ENCODE assay signal across 10 mouse cellular contexts in genomic region chr9:37247429-37247828, GRCm38 (mm10). TPM values are rescaled to one million over a fixed set of nuclear protein-coding genes. Genes with fewer than 3 reads are reported as not detected.
A peak's percentile ranks its signal among the peaks of the same experiment; 100 is the strongest.
DNase-seq lines count a peak whose midpoint lies in the region; ATAC-seq and TF ChIP-seq lines count a peak whose summit lies in the region.
"Had no signal": no experiment of that assay in that cellular context is flagged by ENCODE, and none has a peak within 500 bp of the region (broad histone marks: within the 10 kb centered on the region; RNA-seq: fewer than 3 reads in every experiment).

No protein-coding gene starts in this region.

- H3K36me3 ChIP-seq in MEL (ENCODE audit: control insufficient read depth in 1 of 2, insufficient read depth in 2 of 2, low read length in 2 of 2): peaks cover 0 to 22% of the 10 kb centered on the region in 2 experiments; a peak in 2 of 4 replicates
- no peaks in the 10 kb centered on the region for H3K36me3 ChIP-seq in liver, embryonic 13.5 days
- no peaks in the 10 kb centered on the region for H3K36me3 ChIP-seq in forebrain, embryonic 11.5 days (ENCODE audit: control insufficient read depth, insufficient read depth, low read length)
- H3K36me3 ChIP-seq in forebrain, embryonic 12.5 days (replicated peaks): no peaks in the 10 kb centered on the region
- H3K36me3 ChIP-seq: hindbrain, embryonic 13.5 days; limb, embryonic 15.5 days had no signal

- H3K27ac ChIP-seq in MEL (ENCODE audit: control insufficient read depth, low read depth, low read length): peak overlapping the region; percentile 55
- H3K27ac ChIP-seq in liver, embryonic 13.5 days: no peak overlapping the region
- H3K27ac ChIP-seq in forebrain, embryonic 11.5 days (ENCODE audit: low read depth, low read length): no peak overlapping the region
- H3K27ac ChIP-seq in forebrain, embryonic 12.5 days: no peak overlapping the region
- H3K27ac ChIP-seq: hindbrain, embryonic 13.5 days; limb, embryonic 15.5 days had no signal

- TF ChIP-seq RAD21 in MEL (IDR thresholded peaks at IDR 0.05; ENCODE audit: low read depth, low read length): no peak

- TF ChIP-seq POLR2A in MEL (IDR thresholded peaks at IDR 0.05; ENCODE audit: control insufficient read depth in 1 of 2, insufficient read depth in 1 of 2, low read depth in 1 of 2, low read length in 2 of 2, poor library complexity in 1 of 2): no peak

- H3K9me3 ChIP-seq in MEL (replicated peaks; ENCODE audit: insufficient read depth, low read length): no peaks in the 10 kb centered on the region
- H3K9me3 ChIP-seq in liver, embryonic 13.5 days (replicated peaks): no peaks in the 10 kb centered on the region
- H3K9me3 ChIP-seq in forebrain, embryonic 11.5 days (ENCODE audit: control insufficient read depth, low read length): no peaks in the 10 kb centered on the region
- H3K9me3 ChIP-seq in forebrain, embryonic 12.5 days: no peaks in the 10 kb centered on the region
- H3K9me3 ChIP-seq: hindbrain, embryonic 13.5 days; limb, embryonic 15.5 days had no signal

- peak; percentile 64 for DNase-seq in kidney, postnatal 10 days
- no peak for DNase-seq in kidney, adult 18-20 months
- peak; percentile 22 for DNase-seq in 416B (ENCODE audit: low read depth)
- peak; percentile 89 for DNase-seq in MEL (ENCODE audit: low read depth, low spot score)
- DNase-seq in liver, embryonic 13.5 days: no peak
- no peak for DNase-seq in forebrain, embryonic 11.5 days (ENCODE audit: low spot score)
- no peak for DNase-seq in embryo, embryonic 9.5 days (ENCODE audit: extremely low spot score)

- H3K9ac ChIP-seq in MEL (ENCODE audit: control insufficient read depth, low read depth, low read length, poor library complexity, severe bottlenecking): peak overlapping the region; percentile 4; the same call in 1 of the 2 replicates
- H3K9ac ChIP-seq in liver, embryonic 13.5 days: no peak overlapping the region
- no peak overlapping the region for H3K9ac ChIP-seq in forebrain, embryonic 11.5 days (ENCODE audit: low read length)
- no peak overlapping the region for H3K9ac ChIP-seq in forebrain, embryonic 12.5 days
- H3K9ac ChIP-seq: hindbrain, embryonic 13.5 days; limb, embryonic 15.5 days had no signal

- peak; percentile 67 to 78 for TF ChIP-seq EP300 in MEL (IDR thresholded peaks at IDR 0.05; ENCODE audit: low read depth in 1 of 2, low read length in 2 of 2)

- H3K4me2 ChIP-seq in liver, embryonic 13.5 days: no peak overlapping the region
- no peak overlapping the region for H3K4me2 ChIP-seq in forebrain, embryonic 11.5 days (ENCODE audit: low read depth, low read length, severe bottlenecking)
- H3K4me2 ChIP-seq in forebrain, embryonic 12.5 days: no peak overlapping the region
- H3K4me2 ChIP-seq: hindbrain, embryonic 13.5 days; limb, embryonic 15.5 days had no signal

- H3K27me3 ChIP-seq in MEL (ENCODE audit: control insufficient read depth in 1 of 2, insufficient read depth in 2 of 2, low read length in 2 of 2): no peaks in the 10 kb centered on the region
- H3K27me3 ChIP-seq in liver, embryonic 13.5 days: no peaks in the 10 kb centered on the region
- H3K27me3 ChIP-seq in forebrain, embryonic 11.5 days (ENCODE audit: control insufficient read depth, insufficient read depth, low read length): no peaks in the 10 kb centered on the region
- H3K27me3 ChIP-seq in forebrain, embryonic 12.5 days: no peaks in the 10 kb centered on the region
- H3K27me3 ChIP-seq: hindbrain, embryonic 13.5 days; limb, embryonic 15.5 days had no signal

- H3K4me3 ChIP-seq in MEL (ENCODE audit: control insufficient read depth in 1 of 2, insufficient read depth in 1 of 2, low read depth in 2 of 2, low read length in 2 of 2): no peak overlapping the region
- H3K4me3 ChIP-seq in liver, embryonic 13.5 days (replicated peaks): no peak overlapping the region
- H3K4me3 ChIP-seq in forebrain, embryonic 11.5 days (ENCODE audit: low read depth, low read length): no peak overlapping the region
- no peak overlapping the region for H3K4me3 ChIP-seq in forebrain, embryonic 12.5 days (replicated peaks)
- H3K4me3 ChIP-seq: hindbrain, embryonic 13.5 days; limb, embryonic 15.5 days had no signal

- H3K79me2 ChIP-seq in MEL (ENCODE audit: control insufficient read depth, insufficient read depth, low read length, poor library complexity): no peaks in the 10 kb centered on the region

- peaks cover 18 to 43% of the 10 kb centered on the region in 2 experiments for H3K4me1 ChIP-seq in MEL (ENCODE audit: control insufficient read depth in 1 of 2, insufficient read depth in 2 of 2, low read length in 2 of 2)
- H3K4me1 ChIP-seq in liver, embryonic 13.5 days (replicated peaks): peaks cover 6% of the 10 kb centered on the region; the same call in 1 of the 2 replicates
- no peaks in the 10 kb centered on the region for H3K4me1 ChIP-seq in forebrain, embryonic 11.5 days (replicated peaks; ENCODE audit: control insufficient read depth, insufficient read depth, low read length)
- peaks cover 6% of the 10 kb centered on the region for H3K4me1 ChIP-seq in forebrain, embryonic 12.5 days

- ATAC-seq in liver, embryonic 13.5 days (ENCODE audit: low read depth): peak; percentile 41; the same call in 1 of the 2 replicates
- no peak for ATAC-seq in forebrain, embryonic 11.5 days (replicated peaks; ENCODE audit: low FRiP score)
- ATAC-seq in forebrain, embryonic 12.5 days (ENCODE audit: low FRiP score): no peak

- no peak for TF ChIP-seq CTCF in MEL (IDR thresholded peaks at IDR 0.05 in 2 of 3, conservative IDR thresholded peaks at IDR 0.05 in 1 of 3; ENCODE audit: control insufficient read depth in 1 of 3, insufficient read depth in 1 of 3, low read depth in 2 of 3, low read length in 3 of 3, poor library complexity in 1 of 3, severe bottlenecking in 1 of 3)

TF ChIP-seq in MEL, 35 proteins besides CTCF, POLR2A, EP300 and RAD21:
- TF ChIP-seq TBP (IDR thresholded peaks at IDR 0.05; ENCODE audit: low read depth, low read length) (peak; percentile 36; the same call in 1 of the 2 replicates), POLR2AphosphoS2 (IDR thresholded peaks at IDR 0.05; ENCODE audit: low read length) (no peak), BHLHE40 (IDR thresholded peaks at IDR 0.05; ENCODE audit: borderline replicate concordance, low read depth, low read length) (peak; percentile 83), USF1 (IDR thresholded peaks at IDR 0.05; ENCODE audit: low read depth, low read length) (peak; percentile 89), ETS1 (IDR thresholded peaks at IDR 0.05; ENCODE audit: low read depth, low read length) (peak; percentile 75; the same call in 1 of the 2 replicates), ELF1 (IDR thresholded peaks at IDR 0.05; ENCODE audit: low read depth, low read length) (peak; percentile 64; the same call in 1 of the 2 replicates), HCFC1 (IDR thresholded peaks at IDR 0.05; ENCODE audit: low read depth, low read length) (peak; percentile 56; the same call in 1 of the 2 replicates), KAT2A (conservative IDR thresholded peaks at IDR 0.05; ENCODE audit: low read depth, low read length) (no peak), NELFE (IDR thresholded peaks at IDR 0.05; ENCODE audit: low read depth, low read length) (0 out of 2 replicates have a peak, but pooled peaks have one; percentile 34), MAX (IDR thresholded peaks at IDR 0.05; ENCODE audit: low read length) (peak; percentile 83), GABPA (IDR thresholded peaks at IDR 0.05; ENCODE audit: low read depth, low read length) (no peak), MYC (IDR thresholded peaks at IDR 0.05; ENCODE audit: low read depth, low read length) (peak; percentile 93), ZMIZ1 (IDR thresholded peaks at IDR 0.05; ENCODE audit: low read depth, low read length) (no peak), CHD2 (IDR thresholded peaks at IDR 0.05; ENCODE audit: low read length) (peak; percentile 81), SIN3A (IDR thresholded peaks at IDR 0.05; ENCODE audit: low read length) (peak; percentile 74), TAL1 (IDR thresholded peaks at IDR 0.05; ENCODE audit: low read length) (no peak), USF2 (IDR thresholded peaks at IDR 0.05; ENCODE audit: borderline replicate concordance in 1 of 2, insufficient read depth in 1 of 2, low read depth in 1 of 2, low read length in 2 of 2) (peak in 1 of 2 experiments; percentile 41; a peak in 1 of 4 replicates), MXI1 (IDR thresholded peaks at IDR 0.05; ENCODE audit: low read depth, low read length) (peak; percentile 83), RCOR1 (IDR thresholded peaks at IDR 0.05; ENCODE audit: low read depth, low read length) (peak; percentile 59)

RNA-seq across cellular contexts. Expression of gene Slc37a2, which starts 8.1 kb away (rescaled TPM):
- 0.75 and 1.1 TPM in 2 replicates for total RNA-seq in MEL (2012; rRNA removed)
- polyA plus RNA-seq in MEL (2012; ENCODE audit: insufficient read depth in 1 of 2, insufficient read length in 2 of 2, low read depth in 1 of 2, low replicate concordance in 2 of 2, missing spikeins in 1 of 2): 1 to 10 TPM in 1 of 2 experiments, not detected in 1; 1.4 TPM
- polyA plus RNA-seq in liver, embryonic 13.5 days (2015; fragmentation: Nextera tagmentation; extraction: Ambion mirVana): 1.5 and 1.7 TPM in 2 replicates
- 1.4 and 2.2 TPM in 2 replicates for polyA plus RNA-seq in forebrain, embryonic 11.5 days (2014; fragmentation: Nextera tagmentation; extraction: Ambion mirVana)
- polyA plus RNA-seq in forebrain, embryonic 12.5 days (2016; fragmentation: Nextera tagmentation; extraction: Ambion mirVana): 1.1 TPM in 2 replicates

RNA-seq across cellular contexts. Expression of gene Tmem218, which starts 39.4 kb away (rescaled TPM):
- 2.7 and 3.4 TPM in 2 replicates for total RNA-seq in MEL (2012; rRNA removed)
- 1 to 10 TPM in 1 of 2 experiments, not detected in 1; 4.7 TPM for polyA plus RNA-seq in MEL (2012; ENCODE audit: insufficient read depth in 1 of 2, insufficient read length in 2 of 2, low read depth in 1 of 2, low replicate concordance in 2 of 2, missing spikeins in 1 of 2)
- polyA plus RNA-seq in liver, embryonic 13.5 days (2015; fragmentation: Nextera tagmentation; extraction: Ambion mirVana): 3.8 TPM in 2 replicates
- polyA plus RNA-seq in forebrain, embryonic 11.5 days (2014; fragmentation: Nextera tagmentation; extraction: Ambion mirVana): 13.9 and 16.2 TPM in 2 replicates
- polyA plus RNA-seq in forebrain, embryonic 12.5 days (2016; fragmentation: Nextera tagmentation; extraction: Ambion mirVana): 12.0 and 13.6 TPM in 2 replicates

Comparison
In these comparisons a context has a peak if more than half of its experiments do, and no peak if none do; other contexts are left out.
1. DNase-seq: peak in kidney, postnatal 10 days (single experiment), 416B (single experiment) and MEL (single experiment); none in kidney, adult 18-20 months (single experiment), liver, embryonic 13.5 days (single experiment), forebrain, embryonic 11.5 days (single experiment) and embryo, embryonic 9.5 days (single experiment).